Mouse (Mus musculus) forebrain, postnatal 0 days (tissue): ENCODE data around the gene Kcnk5. TPM values are rescaled to one million over a fixed set of nuclear protein-coding genes. Genes with fewer than 3 reads are reported as not detected.

Experiments
- ATAC-seq: fragments of 200-750 bp; cut with Nextera tagmentation; 2 replicates; pipeline ENCODE4 v1.8.0; 2017; ENCODE audit warnings: mild to moderate bottlenecking, moderate library complexity
- DNase-seq: peaks from one replicate; pipeline ENCODE4 v3.0.0-alpha.2; 2015
- H3K27ac ChIP-seq: fragments of 300-500 bp; sonication (generic); 2 replicates; pipeline ENCODE4 v1.5.1; 2014; ENCODE audit warnings: low read depth, mild to moderate bottlenecking, antibody characterized with exemption, low read length, moderate library complexity, mixed read lengths
- H3K27me3 ChIP-seq: fragments of 300-500 bp; sonication (generic); 2 replicates; pipeline ENCODE4 v1.6.1; 2014; ENCODE audit warnings: mild to moderate bottlenecking, low read length, mixed read lengths; ENCODE audit not compliant: insufficient read depth
- H3K36me3 ChIP-seq: fragments of 300-500 bp; sonication (generic); 2 replicates; pipeline ENCODE4 v1.6.1; 2014; ENCODE audit warnings: mild to moderate bottlenecking, moderate library complexity; ENCODE audit not compliant: insufficient read depth
- H3K4me1 ChIP-seq: fragments of 300-500 bp; sonication (generic); 2 replicates; pipeline ENCODE4 v1.6.1; 2014; ENCODE audit warnings: antibody characterized with exemption; ENCODE audit not compliant: insufficient read depth
- H3K4me2 ChIP-seq: fragments of 300-500 bp; sonication (generic); 2 replicates; pipeline ENCODE4 v1.6.1; 2014; ENCODE audit warnings: low read depth, mild to moderate bottlenecking, moderate library complexity
- H3K4me3 ChIP-seq: fragments of 300-500 bp; sonication (generic); 2 replicates; pipeline ENCODE4 v1.5.1; 2014; ENCODE audit warnings: low read depth, low read length, mixed read lengths
- H3K9ac ChIP-seq: fragments of 300-500 bp; sonication (generic); 2 replicates; pipeline ENCODE4 v1.6.1; 2014; ENCODE audit warnings: mild to moderate bottlenecking
- H3K9me3 ChIP-seq: fragments of 300-500 bp; sonication (generic); 2 replicates; pipeline ENCODE4 v1.6.1; 2016; ENCODE audit warnings: low read length
- CTCF ChIP-seq: sonication (generic); IDR thresholded peaks from 2 replicates; pipeline ENCODE4 v1.5.1; 2016; ENCODE audit warnings: antibody characterized with exemption, control low read depth, low read depth
- WGBS: fragments of 180-500 bp; shearing (Covaris S2); extraction: QIAGEN DNeasy Blood & Tissue Kit; methylation state at CpG from one replicate; pipeline ENCODE4 v1.1.7; 2014; 5-methylcytosine and 5-hydroxymethylcytosine counted together
- polyA plus RNA-seq: library from polyadenylated mRNA; unstranded; fragments of >200 nt; fragmentation: Nextera tagmentation; extraction: Ambion mirVana; gene quantifications from 2 replicates; pipeline ENCODE4 v1.2.1, GENCODE M21; 2015
- total RNA-seq: library from RNA; depleted of rRNA; stranded (reverse); fragments of >200 nt; gene quantifications from 2 replicates; pipeline ENCODE4 v1.2.3, GENCODE M21; 2014

Kcnk5 gene
- total and polyA plus RNA-seq, 2 experiments from 2014 or later, result 0.71 to 0.76 TPM

DNA sequence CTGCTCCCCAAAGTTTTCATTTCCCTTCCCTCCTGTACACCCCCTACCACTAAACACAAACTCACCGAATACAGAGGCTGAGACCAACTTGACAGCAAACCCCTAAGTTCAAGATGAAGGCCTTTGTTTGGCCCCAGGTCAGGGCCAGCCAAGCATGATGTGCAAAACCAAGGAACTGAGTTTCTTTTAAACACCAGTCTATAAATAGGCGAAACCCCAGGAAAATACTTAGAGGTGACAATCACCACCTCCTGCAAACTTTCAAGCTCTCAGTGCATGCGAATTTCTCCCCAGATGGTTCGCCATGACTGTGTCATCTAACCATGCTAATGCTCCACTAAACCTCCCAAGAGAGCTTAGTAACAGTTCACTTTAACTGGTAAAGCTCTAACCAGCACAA lies 5.9 kb downstream of the Kcnk5 start:
- H3K9ac ChIP-seq, result no peak overlapping the region
- DNase-seq (no peak), ATAC-seq (no peak)
- no peak overlapping the region for H3K4me3 ChIP-seq
- 80% methylated on average over 4 of the region's 4 CpGs for WGBS
- no peak for TF ChIP-seq CTCF
- no peaks in the 10 kb centered on the region for H3K9me3 ChIP-seq
- no peak overlapping the region for H3K4me2 ChIP-seq
- H3K27me3 ChIP-seq, result no peaks in the 10 kb centered on the region
- H3K27ac ChIP-seq, result no peak overlapping the region
- H3K36me3 ChIP-seq, result no peaks in the 10 kb centered on the region
- H3K4me1 ChIP-seq, result 0 out of 2 replicates have a peak, but pooled peaks cover 5% of the 10 kb centered on the region

DNA sequence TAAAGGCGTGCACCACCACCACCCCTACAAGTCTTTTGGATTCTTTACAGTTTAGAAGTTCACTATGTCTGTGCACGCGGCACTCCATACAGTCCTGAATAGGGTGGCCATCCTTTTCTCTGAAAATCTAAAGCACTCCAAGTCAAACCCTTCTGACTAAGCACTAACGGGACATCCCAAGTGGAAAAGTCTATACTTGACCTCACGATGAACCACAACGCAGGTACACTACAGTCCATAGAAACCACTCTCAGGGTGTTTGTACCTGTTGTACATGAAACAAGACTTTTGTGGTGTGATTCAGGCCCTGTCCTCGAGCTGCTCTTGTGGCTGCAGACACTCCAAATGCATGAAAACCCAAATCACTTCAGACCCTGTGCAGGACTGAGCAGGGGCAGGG lies 6.5 kb downstream of the Kcnk5 start:
- no peak for DNase-seq
- Histone ChIP-seq H3K4me2 (no peak overlapping the region), H3K36me3 (no peaks in the 10 kb centered on the region), H3K9me3 (no peaks in the 10 kb centered on the region), H3K27ac (no peak overlapping the region), H3K4me1 (no peaks in the 10 kb centered on the region), H3K4me3 (no peak overlapping the region), H3K27me3 (no peaks in the 10 kb centered on the region), H3K9ac (no peak overlapping the region)
- no peak for ATAC-seq
- WGBS, result 92% methylated on average over 7 of the region's 7 CpGs
- no peak for TF ChIP-seq CTCF

DNA sequence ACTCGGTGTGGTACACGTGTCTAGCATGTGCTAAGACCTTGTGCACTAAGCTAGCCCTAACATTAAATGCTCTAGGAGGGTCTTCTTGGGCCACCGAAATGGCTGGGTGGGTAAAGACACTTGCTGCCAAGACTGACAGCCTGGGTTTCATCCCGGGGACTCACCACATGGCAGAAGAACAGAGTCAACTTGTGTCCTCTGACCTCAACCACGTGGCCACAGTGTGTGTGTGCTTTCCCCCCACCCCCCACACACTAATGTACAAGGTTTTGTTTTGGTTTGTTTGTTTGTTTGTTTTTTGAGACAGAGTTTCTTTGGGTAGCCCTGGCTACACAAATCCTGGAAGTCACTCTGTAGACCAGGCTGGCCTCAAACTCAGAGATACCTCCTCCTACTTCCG lies 6.9 kb downstream of the Kcnk5 start:
- ATAC-seq (no peak), DNase-seq (no peak)
- H3K27ac ChIP-seq, result no peak overlapping the region
- H3K4me1 ChIP-seq, result no peaks in the 10 kb centered on the region
- H3K9me3 ChIP-seq, result no peaks in the 10 kb centered on the region
- no peak overlapping the region for H3K9ac ChIP-seq
- no peaks in the 10 kb centered on the region for H3K36me3 ChIP-seq
- no peaks in the 10 kb centered on the region for H3K27me3 ChIP-seq
- 86% methylated on average over 6 of the region's 6 CpGs for WGBS
- no peak for TF ChIP-seq CTCF
- no peak overlapping the region for H3K4me3 ChIP-seq
- no peak overlapping the region for H3K4me2 ChIP-seq

DNA sequence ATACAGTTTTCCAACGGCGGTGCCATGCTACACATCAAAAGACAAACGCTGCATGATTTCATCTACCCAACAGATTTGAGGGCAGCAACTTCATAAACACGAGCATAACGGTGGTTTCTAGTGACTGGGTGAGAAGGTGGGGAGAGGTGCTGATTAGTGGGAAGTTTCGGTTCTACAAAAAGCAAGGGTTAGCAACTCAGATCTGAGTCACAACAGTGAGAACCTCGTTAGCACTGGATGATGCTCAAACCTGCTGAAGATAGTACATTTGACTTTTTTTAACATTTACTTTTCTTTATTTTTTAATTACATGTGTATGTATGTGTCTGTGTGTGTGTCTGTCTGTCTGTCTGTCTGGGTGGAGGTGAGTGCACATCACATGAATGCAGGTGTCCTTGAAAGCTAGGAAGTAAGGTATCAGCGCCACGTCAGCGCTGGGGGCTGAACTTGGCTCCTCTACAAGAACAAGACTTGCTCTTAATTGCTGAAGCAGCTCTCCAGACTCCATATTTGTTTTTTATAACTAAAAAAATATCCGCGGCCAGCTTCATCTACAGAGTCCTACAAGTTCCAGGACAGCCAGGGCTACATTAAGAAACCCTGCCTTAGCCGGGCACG lies 7.6 kb downstream of the Kcnk5 start:
- H3K4me1 ChIP-seq, result no peaks in the 10 kb centered on the region
- no peak overlapping the region for H3K4me2 ChIP-seq
- ATAC-seq (no peak), DNase-seq (no peak)
- no peaks in the 10 kb centered on the region for H3K36me3 ChIP-seq
- H3K27ac ChIP-seq, result no peak overlapping the region
- H3K27me3 ChIP-seq, result no peaks in the 10 kb centered on the region
- no peak overlapping the region for H3K9ac ChIP-seq
- no peaks in the 10 kb centered on the region for H3K9me3 ChIP-seq
- WGBS, result 82% methylated on average over 14 of the region's 14 CpGs
- no peak for TF ChIP-seq CTCF
- H3K4me3 ChIP-seq, result no peak overlapping the region

DNA sequence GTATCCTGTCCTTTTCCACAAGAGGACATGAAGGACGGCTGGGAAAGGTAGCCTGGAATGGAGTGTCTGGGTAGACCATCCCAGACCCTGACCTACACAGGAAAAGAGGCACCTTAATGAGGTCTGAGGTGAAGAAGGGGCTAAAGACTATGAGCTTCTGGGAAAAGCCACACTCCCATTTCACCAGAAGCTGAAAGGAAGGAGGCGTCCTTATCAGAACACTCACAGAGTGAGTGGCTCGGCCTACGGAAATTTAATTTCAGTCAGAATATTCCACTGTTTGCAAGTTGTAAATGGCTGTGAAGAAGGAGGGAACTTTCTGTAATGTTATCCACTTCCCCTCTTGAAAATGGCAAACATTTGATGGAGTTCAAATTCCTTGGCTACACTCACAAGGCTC lies 8.7 kb downstream of the Kcnk5 start:
- Histone ChIP-seq H3K9ac (no peak overlapping the region), H3K4me3 (no peak overlapping the region), H3K4me2 (no peak overlapping the region), H3K36me3 (no peaks in the 10 kb centered on the region), H3K27me3 (no peaks in the 10 kb centered on the region), H3K9me3 (no peaks in the 10 kb centered on the region), H3K4me1 (no peaks in the 10 kb centered on the region), H3K27ac (no peak overlapping the region)
- ATAC-seq (no peak), DNase-seq (no peak)
- TF ChIP-seq CTCF, result no peak
- WGBS, result 93% methylated on average over 4 of the region's 4 CpGs

DNA sequence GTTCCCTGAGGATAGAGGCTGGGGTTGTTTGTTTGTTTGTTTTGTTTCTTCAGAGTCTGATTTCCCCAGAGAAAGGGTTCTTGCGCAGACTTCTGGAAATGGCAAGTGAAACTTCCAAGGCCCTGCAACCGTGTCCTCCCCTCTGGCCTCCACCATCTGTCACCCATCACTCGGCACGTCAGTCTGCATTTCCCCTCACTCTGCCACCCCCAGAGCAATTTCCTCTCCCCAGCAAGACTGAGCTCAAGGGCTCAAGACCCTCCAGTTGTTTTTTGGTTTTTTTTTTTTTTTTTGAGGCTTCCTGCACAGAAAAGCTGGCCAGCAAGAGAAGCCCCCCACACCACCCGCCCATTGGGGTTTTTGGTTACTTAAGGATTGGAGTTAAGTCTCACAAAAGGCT lies 9.1 kb downstream of the Kcnk5 start:
- Histone ChIP-seq H3K27ac (no peak overlapping the region), H3K9me3 (no peaks in the 10 kb centered on the region), H3K4me1 (no peaks in the 10 kb centered on the region), H3K9ac (no peak overlapping the region), H3K4me2 (no peak overlapping the region), H3K27me3 (no peaks in the 10 kb centered on the region), H3K4me3 (no peak overlapping the region), H3K36me3 (no peaks in the 10 kb centered on the region)
- no peak for TF ChIP-seq CTCF
- no peak for ATAC-seq
- 78% methylated on average over 5 of the region's 5 CpGs for WGBS
- no peak for DNase-seq

DNA sequence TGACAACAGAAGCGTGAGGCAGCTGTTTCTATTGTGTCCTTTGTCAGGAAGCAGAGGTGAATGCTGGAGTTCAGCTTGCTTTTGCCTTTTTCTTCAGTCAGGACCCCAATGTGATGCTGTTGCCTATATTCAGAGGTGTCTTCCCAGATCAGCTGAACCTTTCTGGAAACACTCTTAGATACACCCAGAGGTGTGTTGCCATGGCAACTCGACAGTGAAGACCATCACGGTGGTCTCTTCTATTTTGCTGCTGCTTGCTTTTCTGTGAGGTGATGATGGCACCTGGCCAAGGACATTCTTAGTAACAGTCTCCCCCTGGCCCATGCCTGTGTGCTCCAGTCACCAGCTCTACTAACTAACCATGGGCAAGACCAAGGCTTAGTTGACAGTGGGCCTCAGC lies 9.8 kb downstream of the Kcnk5 start:
- DNase-seq (peak; percentile 26), ATAC-seq (peak; percentile 43)
- H3K4me2 ChIP-seq, result no peak overlapping the region
- H3K4me1 ChIP-seq, result no peaks in the 10 kb centered on the region
- no peak overlapping the region for H3K9ac ChIP-seq
- H3K9me3 ChIP-seq, result no peaks in the 10 kb centered on the region
- no peak overlapping the region for H3K27ac ChIP-seq
- no peaks in the 10 kb centered on the region for H3K36me3 ChIP-seq
- H3K27me3 ChIP-seq, result no peaks in the 10 kb centered on the region
- WGBS, result 56% methylated on average over 3 of the region's 3 CpGs
- H3K4me3 ChIP-seq, result no peak overlapping the region
- TF ChIP-seq CTCF, result no peak
